Mouse (Mus musculus): ENCODE data around the gene Dbn1.

Dbn1 gene

GRCm38 (mm10) chr13:55487578-55488498 lies at the start of gene Dbn1:
Gene Dbn1, minus strand, starts transcription at chr13:55488111.
- in situ Hi-C loops (cut with MboI, MseI), result loop anchor here in 1 of 2 experiments (5.0 kb wide), 1 partner anchor 34 kb away; no protein-coding TSS in a partner anchor

GRCm38 (mm10) chr13:55536194-55537175 lies 48.6 kb upstream of the Dbn1 start, which contains the start of gene Ddx41:
Gene Ddx41, minus strand, starts transcription at chr13:55536658.
- in situ Hi-C loops (cut with MboI, MseI), result no loop called here

GRCm38 (mm10) chr13:55535796-55536193 lies 47.9 kb upstream of the Dbn1 start:
- in situ Hi-C loops (cut with MboI, MseI), result no loop called here

GRCm38 (mm10) chr13:55535191-55535590 lies 47.3 kb upstream of the Dbn1 start:
- in situ Hi-C loops (cut with MboI, MseI), result no loop called here

GRCm38 (mm10) chr13:55529198-55529915 lies 41.4 kb upstream of the Dbn1 start, which contains the start of gene Dok3:
Gene Dok3, minus strand, starts transcription at chr13:55529296.
- in situ Hi-C loops (cut with MboI, MseI), result no loop called here

- in situ Hi-C loops (cut with MboI, MseI), result no loop called here
These were observed 40.2 kb upstream of the Dbn1 start for GRCm38 (mm10) chr13:55527834-55528772.

GRCm38 (mm10) chr13:55527212-55527611 lies 39.3 kb upstream of the Dbn1 start:
- in situ Hi-C loops (cut with MboI, MseI), result no loop called here

- in situ Hi-C loops (cut with MboI, MseI), result no loop called here
These were observed 38.0 kb upstream of the Dbn1 start for GRCm38 (mm10) chr13:55525733-55526553.

- in situ Hi-C loops (cut with MboI, MseI), result loop anchor here in 1 of 2 experiments (5.0 kb wide), 2 partner anchors 37 to 122 kb away; partner anchors contain the start of gene Dbn1
These were observed 36.2 kb upstream of the Dbn1 start for GRCm38 (mm10) chr13:55523951-55524600.

GRCm38 (mm10) chr13:55523278-55523677 lies 35.4 kb upstream of the Dbn1 start:
- in situ Hi-C loops (cut with MboI, MseI), result loop anchor here in 1 of 2 experiments (5.0 kb wide), 2 partner anchors 36 to 121 kb away; partner anchors contain the start of gene Dbn1

- in situ Hi-C loops (cut with MboI, MseI), result loop anchor here in 1 of 2 experiments (5.0 kb wide), 2 partner anchors 35 to 120 kb away; partner anchors contain the start of gene Dbn1
These were observed 34.8 kb upstream of the Dbn1 start for GRCm38 (mm10) chr13:55522730-55523129.

- in situ Hi-C loops (cut with MboI, MseI), result loop anchor here (5.0 to 10.0 kb wide), 3 partner anchors 32 to 117 kb away; partner anchors contain the start of gene Dbn1 (in 1 of the 2)
These were observed 31.7 kb upstream of the Dbn1 start for GRCm38 (mm10) chr13:55519606-55520005.

GRCm38 (mm10) chr13:55516955-55517354 lies 29.0 kb upstream of the Dbn1 start:
- in situ Hi-C loops (cut with MboI, MseI), result loop anchor here in 1 of 2 experiments (10.0 kb wide), 1 partner anchor 112 kb away; no protein-coding TSS in a partner anchor

- in situ Hi-C loops (cut with MboI, MseI), result loop anchor here in 1 of 2 experiments (5.0 to 10.0 kb wide), 2 partner anchors 37 to 109 kb away; no protein-coding TSS in a partner anchor
These were observed 25.9 kb upstream of the Dbn1 start for GRCm38 (mm10) chr13:55513828-55514227.

GRCm38 (mm10) chr13:55513111-55513748 lies 25.3 kb upstream of the Dbn1 start, which contains the start of gene Pdlim7:
Gene Pdlim7, minus strand, starts transcription at chr13:55513676.
- in situ Hi-C loops (cut with MboI, MseI), result loop anchor here in 1 of 2 experiments (5.0 to 10.0 kb wide), 2 partner anchors 36 to 108 kb away; no protein-coding TSS in a partner anchor

- in situ Hi-C loops (cut with MboI, MseI), result loop anchor here in 1 of 2 experiments (5.0 to 10.0 kb wide), 2 partner anchors 35 to 108 kb away; no protein-coding TSS in a partner anchor
These were observed 24.6 kb upstream of the Dbn1 start for GRCm38 (mm10) chr13:55512379-55513031.
